Mouse (Mus musculus) telencephalon, adult 2 months (tissue): Measurements from ENCODE around the gene Fam111a.
"Not testable (repeated sequence)": the region's sequence is repeated elsewhere in the genome, so short reads cannot be mapped to it uniquely, and the experiment has no call there.

Experiments used
- DNase-seq: peaks from one replicate; pipeline ENCODE4 v3.0.0-alpha.2; 2011; ENCODE audit warnings: low read depth, low spot score

Fam111a gene

GRCm38 (mm10) chr19:12545440-12545839 is at the start of gene Fam111a:
Gene Fam111a, plus strand, starts transcription at chr19:12545740.
- not testable (repeated sequence) for DNase-seq

- no peak for DNase-seq
Measured at GRCm38 (mm10) chr19:12496241-12496640, 49.3 kb upstream of the Fam111a start.

GRCm38 (mm10) chr19:12497909-12498308 is 47.6 kb upstream of the Fam111a start:
- DNase-seq = no peak

GRCm38 (mm10) chr19:12498321-12498720 is 47.2 kb upstream of the Fam111a start:
- DNase-seq = no peak

- DNase-seq = no peak
Measured at GRCm38 (mm10) chr19:12498941-12499340, 46.6 kb upstream of the Fam111a start.

GRCm38 (mm10) chr19:12499485-12499884 is 46.1 kb upstream of the Fam111a start:
- no peak for DNase-seq

GRCm38 (mm10) chr19:12500124-12500523 is 45.4 kb upstream of the Fam111a start:
- DNase-seq = peak; percentile 89

- no peak for DNase-seq
Measured at GRCm38 (mm10) chr19:12500881-12501311, 44.6 kb upstream of the Fam111a start.

GRCm38 (mm10) chr19:12501370-12502347 is 43.9 kb upstream of the Fam111a start, which contains the start of gene Dtx4:
Gene Dtx4, minus strand, starts transcription at chr19:12501454.
- DNase-seq = peak; percentile 89

GRCm38 (mm10) chr19:12502756-12503155 is 42.8 kb upstream of the Fam111a start:
- DNase-seq = no peak

- no peak for DNase-seq
Measured at GRCm38 (mm10) chr19:12514621-12515020, 30.9 kb upstream of the Fam111a start.

- DNase-seq = peak; percentile 69
Measured at GRCm38 (mm10) chr19:12517671-12518540, 27.6 kb upstream of the Fam111a start.

- no peak for DNase-seq
Measured at GRCm38 (mm10) chr19:12518541-12518890, 27.0 kb upstream of the Fam111a start.

- DNase-seq = no peak
Measured at GRCm38 (mm10) chr19:12523377-12523776, 22.2 kb upstream of the Fam111a start.

- DNase-seq = no peak
Measured at GRCm38 (mm10) chr19:12537168-12537567, 8.4 kb upstream of the Fam111a start.

- no peak for DNase-seq
Measured at GRCm38 (mm10) chr19:12539975-12540374, 5.6 kb upstream of the Fam111a start.

GRCm38 (mm10) chr19:12540727-12541126 is 4.8 kb upstream of the Fam111a start:
- DNase-seq = no peak

GRCm38 (mm10) chr19:12541644-12542043 is 3.9 kb upstream of the Fam111a start:
- DNase-seq = no peak

- no peak for DNase-seq
Measured at GRCm38 (mm10) chr19:12549166-12549565, 3.6 kb downstream of the Fam111a start.

- no peak for DNase-seq
Measured at GRCm38 (mm10) chr19:12550005-12550942, 4.7 kb downstream of the Fam111a start.

- DNase-seq = no peak
Measured at GRCm38 (mm10) chr19:12556293-12556692, 10.8 kb downstream of the Fam111a start.
